Mouse (Mus musculus) MEL (cell line): ENCODE results near the gene Dlg5. TPM values are rescaled to one million over a fixed set of nuclear protein-coding genes. Genes with fewer than 3 reads are reported as not detected.

Experiments
- DNase-seq: peaks from one replicate; pipeline ENCODE4 v3.0.0; 2011; ENCODE audit warnings: low read depth, low spot score
- H3K27ac ChIP-seq: 2 replicates; pipeline ENCODE4 v1.5.1; 2012; ENCODE audit warnings: low read depth, mild to moderate bottlenecking, control low read depth, low read length, moderate library complexity; ENCODE audit not compliant: control insufficient read depth
- H3K27me3 ChIP-seq, 2 experiments: fragments of 150-350 bp in 1 of 2; sonication (generic) in 1 of 2; 2 replicates each; pipeline ENCODE4 v1.6.1; 2012; ENCODE audit warnings: low read length in 2 of 2, mild to moderate bottlenecking in 2 of 2, improper control_type of control experiment in 1 of 2, moderate library complexity in 1 of 2; ENCODE audit not compliant: insufficient read depth in 2 of 2, control insufficient read depth in 1 of 2
- H3K36me3 ChIP-seq, 2 experiments: 2 replicates each; pipeline ENCODE4 v1.6.1; 2012 to 2014; ENCODE audit warnings: low read length in 2 of 2, improper control_type of control experiment in 1 of 2, inconsistent platforms in 1 of 2, mild to moderate bottlenecking in 1 of 2; ENCODE audit not compliant: insufficient read depth in 2 of 2, control insufficient read depth in 1 of 2
- H3K4me1 ChIP-seq, 2 experiments: fragments of 150-350 bp in 1 of 2; sonication (generic) in 1 of 2; 2 replicates each; pipeline ENCODE4 v1.6.1; 2012; ENCODE audit warnings: low read length in 2 of 2, improper control_type of control experiment in 1 of 2, mild to moderate bottlenecking in 1 of 2; ENCODE audit not compliant: insufficient read depth in 2 of 2, control insufficient read depth in 1 of 2
- H3K4me3 ChIP-seq, 2 experiments: fragments of 150-350 bp in 1 of 2; sonication (generic) in 1 of 2; 2 replicates each; pipeline ENCODE4 v1.5.1; 2012; ENCODE audit warnings: low read depth in 2 of 2, low read length in 2 of 2, mild to moderate bottlenecking in 2 of 2, moderate library complexity in 2 of 2, control low read depth in 1 of 2, improper control_type of control experiment in 1 of 2; ENCODE audit not compliant: control insufficient read depth in 1 of 2, insufficient read depth in 1 of 2
- H3K79me2 ChIP-seq: 2 replicates; pipeline ENCODE4 v1.6.1; 2012; ENCODE audit warnings: mild to moderate bottlenecking, low read length, moderate library complexity; ENCODE audit not compliant: control insufficient read depth, poor library complexity, insufficient read depth
- H3K9ac ChIP-seq: 2 replicates; pipeline ENCODE4 v1.6.1; 2012; ENCODE audit warnings: low read depth, mild to moderate bottlenecking, control low read depth, low read length, moderate library complexity; ENCODE audit not compliant: control insufficient read depth, poor library complexity, severe bottlenecking
- H3K9me3 ChIP-seq: fragments of 150-350 bp; sonication (generic); replicated peaks from 2 replicates; pipeline ENCODE4 v1.6.1; 2012; ENCODE audit warnings: mild to moderate bottlenecking, low read length, improper control_type of control experiment, moderate library complexity; ENCODE audit not compliant: insufficient read depth
- E2F4 ChIP-seq: IDR thresholded peaks from 2 replicates; pipeline ENCODE4 v1.6.1; 2011; ENCODE audit warnings: low read depth, low read length, improper control_type of control experiment, borderline replicate concordance
- ELF1 ChIP-seq: IDR thresholded peaks from 2 replicates; pipeline ENCODE4 v1.6.1; 2014; ENCODE audit warnings: low read depth, mild to moderate bottlenecking, inconsistent platforms, low read length, improper control_type of control experiment, moderate library complexity
- EP300 ChIP-seq, 2 experiments: IDR thresholded peaks; 2 replicates each; pipeline ENCODE4 v1.6.1; 2011; ENCODE audit warnings: improper control_type of control experiment in 2 of 2, low read length in 2 of 2, low read depth in 1 of 2, mild to moderate bottlenecking in 1 of 2
- ETS1 ChIP-seq: IDR thresholded peaks from 2 replicates; pipeline ENCODE4 v1.6.1; 2012; ENCODE audit warnings: low read depth, mild to moderate bottlenecking, inconsistent platforms, low read length, improper control_type of control experiment, moderate library complexity
- GATA1 ChIP-seq: IDR thresholded peaks from 2 replicates; pipeline ENCODE4 v1.6.1; 2011; ENCODE audit warnings: low read depth, low read length, improper control_type of control experiment
- HCFC1 ChIP-seq: IDR thresholded peaks from 2 replicates; pipeline ENCODE4 v1.6.1; 2012; ENCODE audit warnings: low read depth, mild to moderate bottlenecking, inconsistent platforms, low read length, improper control_type of control experiment, moderate library complexity
- JUND ChIP-seq: IDR thresholded peaks from 2 replicates; pipeline ENCODE4 v1.6.1; 2011; ENCODE audit warnings: low read depth, mild to moderate bottlenecking, improper control_type of control experiment, low read length
- KAT2A ChIP-seq: conservative IDR thresholded peaks from 2 replicates; pipeline ENCODE4 v1.6.1; 2012; ENCODE audit warnings: low read depth, low read length, improper control_type of control experiment, inconsistent platforms
- MYB ChIP-seq: IDR thresholded peaks from 2 replicates; pipeline ENCODE4 v1.6.1; 2011; ENCODE audit warnings: mild to moderate bottlenecking, low read depth, low read length, improper control_type of control experiment
- MYC ChIP-seq: IDR thresholded peaks from 2 replicates; pipeline ENCODE4 v1.6.1; 2011; ENCODE audit warnings: low read depth, mild to moderate bottlenecking, low read length, improper control_type of control experiment, moderate library complexity
- POLR2AphosphoS2 ChIP-seq: IDR thresholded peaks from 2 replicates; pipeline ENCODE4 v1.6.1; 2011; ENCODE audit warnings: low read length, improper control_type of control experiment
- POLR2AphosphoS5 ChIP-seq: IDR thresholded peaks from 2 replicates; pipeline ENCODE4 v1.6.1; 2012; ENCODE audit warnings: low read depth, borderline replicate concordance, mild to moderate bottlenecking, inconsistent platforms, low read length, moderate library complexity, mixed read lengths
- SMC3 ChIP-seq: IDR thresholded peaks from 2 replicates; pipeline ENCODE4 v1.6.1; 2011; ENCODE audit warnings: low read depth, low read length, improper control_type of control experiment
- TAL1 ChIP-seq: IDR thresholded peaks from 2 replicates; pipeline ENCODE4 v1.6.1; 2012; ENCODE audit warnings: mild to moderate bottlenecking, inconsistent platforms, low read length, moderate library complexity, mixed read lengths
- TBP ChIP-seq: IDR thresholded peaks from 2 replicates; pipeline ENCODE4 v1.8.0; 2011; ENCODE audit warnings: low read depth, low read length, improper control_type of control experiment
- TCF12 ChIP-seq: IDR thresholded peaks from 2 replicates; pipeline ENCODE4 v1.6.1; 2014; ENCODE audit warnings: low read depth, mild to moderate bottlenecking, inconsistent platforms, low read length, improper control_type of control experiment, moderate library complexity
- UBTF ChIP-seq: IDR thresholded peaks from 2 replicates; pipeline ENCODE4 v1.6.1; 2012; ENCODE audit warnings: low read depth, mild to moderate bottlenecking, inconsistent platforms, low read length, improper control_type of control experiment, moderate library complexity, borderline replicate concordance; ENCODE audit not compliant: insufficient read depth
- USF1 ChIP-seq: IDR thresholded peaks from 2 replicates; pipeline ENCODE4 v1.6.1; 2014; ENCODE audit warnings: low read depth, mild to moderate bottlenecking, inconsistent platforms, low read length, improper control_type of control experiment, moderate library complexity
- ZC3H11A ChIP-seq: IDR thresholded peaks from 2 replicates; pipeline ENCODE4 v1.6.1; 2012; ENCODE audit warnings: low read depth, mild to moderate bottlenecking, inconsistent platforms, low read length, improper control_type of control experiment
- polyA plus RNA-seq, 2 experiments: library from polyadenylated mRNA; stranded (reverse) in 1 of 2; unstranded in 1 of 2; fragments of >175 nt in 1 of 2; fragments of >200 nt in 1 of 2; gene quantifications; 2 replicates each; pipeline versions ENCODE4 v1.2.1 to v1.2.4; 2012; ENCODE audit warnings: low replicate concordance in 2 of 2, low read depth in 1 of 2; ENCODE audit not compliant: insufficient read length in 2 of 2, insufficient read depth in 1 of 2, missing spikeins in 1 of 2
- total RNA-seq: library from RNA; depleted of rRNA; stranded (reverse); fragments of 300-350 nt; gene quantifications from 2 replicates; pipeline ENCODE4 v1.2.3, GENCODE M21; 2012

Dlg5 gene
- total and polyA plus RNA-seq, 3 experiments: not detected

GRCm38 (mm10) chr14:24132092-24132491 lies 113.6 kb downstream of the Dlg5 start:
- H3K36me3 ChIP-seq: no peaks in the 10 kb centered on the region
- H3K4me3 ChIP-seq: no peak overlapping the region
- TF ChIP-seq POLR2AphosphoS5 (no peak), TBP (no peak), USF1 (no peak), KAT2A (no peak), POLR2AphosphoS2 (no peak), GATA1 (no peak), TCF12 (no peak), MYC (no peak), HCFC1 (no peak), EP300 (IDR thresholded peaks at IDR 0.05; ENCODE audit: low read depth in 1 of 2, low read length in 2 of 2) (no peak), ELF1 (no peak)
- H3K79me2 ChIP-seq: no peaks in the 10 kb centered on the region
- H3K9ac ChIP-seq: no peak overlapping the region
- no peak overlapping the region for H3K27ac ChIP-seq
- H3K27me3 ChIP-seq: no peaks in the 10 kb centered on the region
- no peaks in the 10 kb centered on the region for H3K4me1 ChIP-seq
- no peak for DNase-seq
- no peaks in the 10 kb centered on the region for H3K9me3 ChIP-seq

DNA sequence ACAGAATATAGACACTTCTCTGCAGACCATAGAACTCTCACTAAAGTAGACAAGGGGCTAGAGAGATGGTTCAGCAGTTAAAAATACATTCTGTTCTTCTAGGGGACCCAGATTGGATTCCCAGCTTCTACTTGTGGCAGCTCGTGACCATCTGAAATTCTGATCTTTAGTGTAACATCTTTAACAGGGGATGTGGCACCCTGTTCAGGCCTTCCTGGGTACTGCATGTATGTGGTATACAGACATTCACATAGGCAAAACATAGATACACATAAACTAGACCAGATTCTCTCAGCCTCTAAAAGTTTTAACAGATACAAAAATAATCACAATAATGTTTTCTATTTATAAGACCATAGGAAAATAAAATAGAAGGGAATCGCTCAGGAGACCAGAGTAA lies 120.7 kb downstream of the Dlg5 start:
- Histone ChIP-seq H3K79me2 (no peaks in the 10 kb centered on the region), H3K27ac (no peak overlapping the region), H3K9ac (no peak overlapping the region), H3K9me3 (no peaks in the 10 kb centered on the region), H3K4me3 (no peak overlapping the region), H3K4me1 (no peaks in the 10 kb centered on the region), H3K27me3 (no peaks in the 10 kb centered on the region), H3K36me3 (no peaks in the 10 kb centered on the region)
- DNase-seq: no peak
- TF ChIP-seq JUND (no peak), MYB (no peak), TAL1 (no peak), ELF1 (no peak), MYC (no peak), POLR2AphosphoS2 (no peak), ZC3H11A (no peak), ETS1 (no peak), UBTF (no peak), POLR2AphosphoS5 (no peak), E2F4 (no peak), SMC3 (no peak)
